Mouse (Mus musculus) C2C12 (cell line): ENCODE measurements at regions not wholly inside any gene's neighbourhood (a gene's known extent, or its start where the extent isn't known, plus 50 kb on each side); places are given as distances from the start of the nearest gene placed in this dataset.

Experiments used
- H3K27me3 ChIP-seq: one replicate; pipeline ENCODE4 v1.6.1; 2011; ENCODE audit not compliant: control insufficient read depth, insufficient read depth, insufficient read length
- H3K36me3 ChIP-seq: one replicate; pipeline ENCODE4 v1.6.1; 2011; ENCODE audit not compliant: control insufficient read depth, insufficient read depth
- H3K4me3 ChIP-seq: one replicate; pipeline ENCODE4 v1.5.1; 2011; ENCODE audit warnings: mild to moderate bottlenecking, control low read depth; ENCODE audit not compliant: poor library complexity, insufficient read depth, severe bottlenecking
- H3K79me2 ChIP-seq: one replicate; pipeline ENCODE4 v1.6.1; 2011; ENCODE audit not compliant: control insufficient read depth, insufficient read depth
- H3K79me3 ChIP-seq: one replicate; pipeline ENCODE4 v1.6.1; 2011; ENCODE audit warnings: low read depth, control low read depth
- H3ac ChIP-seq: one replicate; pipeline ENCODE3; 2011; ENCODE audit warnings: low read depth; ENCODE audit not compliant: control insufficient read depth, insufficient read length
- CEBPB ChIP-seq: IDR thresholded peaks from one replicate; pipeline ENCODE4 v1.6.1; 2011; ENCODE audit warnings: low read depth, mild to moderate bottlenecking, control low read depth, moderate library complexity
- CTCF ChIP-seq: IDR thresholded peaks from one replicate; pipeline ENCODE4 v1.5.1; 2011; ENCODE audit not compliant: control insufficient read depth, insufficient read depth, insufficient read length
- FOSL1 ChIP-seq: IDR thresholded peaks from one replicate; pipeline ENCODE4 v1.8.0; 2011; ENCODE audit warnings: mild to moderate bottlenecking, low read length; ENCODE audit not compliant: poor library complexity, insufficient read depth, severe bottlenecking
- MAX ChIP-seq: IDR thresholded peaks from one replicate; pipeline ENCODE4 v1.6.1; 2011; ENCODE audit warnings: mild to moderate bottlenecking, control low read depth
- MYOD1 ChIP-seq: IDR thresholded peaks from one replicate; pipeline ENCODE4 v1.6.1; 2011; ENCODE audit warnings: low read depth; ENCODE audit not compliant: control insufficient read depth, insufficient read length
- MYOG ChIP-seq: IDR thresholded peaks from one replicate; pipeline ENCODE4 v1.6.1; 2011; ENCODE audit not compliant: control insufficient read depth, insufficient read length; ENCODE audit errors: extremely low read depth
- USF1 ChIP-seq: IDR thresholded peaks from one replicate; pipeline ENCODE4 v1.6.1; 2011; ENCODE audit warnings: low read depth, mild to moderate bottlenecking, control low read depth, moderate library complexity

DNA sequence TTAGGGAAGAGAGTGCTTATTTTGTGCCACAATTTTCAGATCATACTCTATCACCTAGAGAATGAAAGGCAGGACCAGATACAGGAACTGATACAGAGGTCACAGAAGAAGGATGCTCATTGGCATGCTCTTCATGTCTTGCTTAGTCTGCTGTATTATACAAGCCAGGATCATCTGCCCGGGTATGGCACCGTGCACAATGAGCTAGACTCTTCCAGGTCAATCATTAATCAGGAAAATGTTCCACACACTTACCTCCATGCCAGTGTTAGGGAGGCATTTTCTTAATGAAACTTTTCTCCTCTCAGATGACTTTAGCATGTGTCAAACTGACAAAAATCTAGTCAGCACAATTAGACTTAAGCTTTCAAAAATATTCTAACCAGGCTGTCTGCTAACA lies 502.7 kb upstream of the Adamts5 start:
- TF ChIP-seq CEBPB (no peak), FOSL1 (no peak), MYOD1 (no peak), MYOG (no peak), MAX (no peak), CTCF (no peak), USF1 (no peak)

DNA sequence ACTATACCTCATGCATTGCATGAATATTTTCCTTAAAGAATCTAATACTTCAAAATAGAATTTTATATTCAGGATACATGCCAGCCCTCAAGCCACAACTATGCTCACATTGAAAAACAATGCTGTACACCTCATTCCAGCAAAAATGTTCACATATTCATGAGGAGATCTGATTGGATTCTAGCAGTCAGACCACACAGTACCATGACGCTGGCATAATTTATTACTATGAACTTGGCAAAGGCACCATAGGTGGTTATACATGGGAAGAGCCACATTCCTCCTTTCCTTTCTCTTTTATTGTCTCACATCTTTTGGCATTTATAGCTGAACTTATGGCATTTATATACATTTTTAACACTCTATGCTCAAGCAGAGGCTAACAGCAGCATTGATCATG lies 499.8 kb upstream of the Adamts5 start:
- H3K27me3 ChIP-seq, result no peaks in the 10 kb centered on the region
- no peak overlapping the region for H3ac ChIP-seq
- H3K79me2 ChIP-seq, result no peaks in the 10 kb centered on the region
- H3K36me3 ChIP-seq, result no peaks in the 10 kb centered on the region
- H3K79me3 ChIP-seq, result no peaks in the 10 kb centered on the region
- TF ChIP-seq MYOD1 (no peak), MAX (no peak), MYOG (no peak), CTCF (no peak), FOSL1 (no peak), USF1 (no peak), CEBPB (no peak)
- no peak overlapping the region for H3K4me3 ChIP-seq

More for the DNA sequence above, 502.7 kb upstream of the Adamts5 start:
- Histone ChIP-seq H3K79me3 (no peaks in the 10 kb centered on the region), H3K27me3 (no peaks in the 10 kb centered on the region), H3ac (no peak overlapping the region), H3K4me3 (no peak overlapping the region), H3K79me2 (no peaks in the 10 kb centered on the region), H3K36me3 (no peaks in the 10 kb centered on the region)

DNA sequence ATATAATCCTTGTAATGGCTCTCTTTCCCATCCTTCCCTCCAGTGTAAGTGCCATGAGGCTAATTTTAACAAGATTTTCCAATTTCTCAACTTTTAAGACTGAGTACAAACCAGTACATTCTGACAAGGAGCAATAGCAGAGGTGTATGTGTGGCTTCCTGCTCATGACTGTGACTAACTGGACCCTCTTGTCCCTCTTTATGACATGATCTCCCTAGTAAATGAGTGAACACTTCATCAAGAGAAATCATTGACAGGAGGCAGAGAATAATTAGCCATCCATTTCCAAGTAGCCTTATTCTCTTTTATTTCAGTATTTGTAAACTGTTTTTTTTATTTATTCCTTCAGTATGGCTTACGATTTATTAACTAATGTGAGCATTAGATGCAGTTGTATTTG lies 497.7 kb upstream of the Adamts5 start:
- H3K36me3 ChIP-seq, result no peaks in the 10 kb centered on the region
- no peak for TF ChIP-seq MAX
- no peak for TF ChIP-seq USF1
- no peak for TF ChIP-seq FOSL1

DNA sequence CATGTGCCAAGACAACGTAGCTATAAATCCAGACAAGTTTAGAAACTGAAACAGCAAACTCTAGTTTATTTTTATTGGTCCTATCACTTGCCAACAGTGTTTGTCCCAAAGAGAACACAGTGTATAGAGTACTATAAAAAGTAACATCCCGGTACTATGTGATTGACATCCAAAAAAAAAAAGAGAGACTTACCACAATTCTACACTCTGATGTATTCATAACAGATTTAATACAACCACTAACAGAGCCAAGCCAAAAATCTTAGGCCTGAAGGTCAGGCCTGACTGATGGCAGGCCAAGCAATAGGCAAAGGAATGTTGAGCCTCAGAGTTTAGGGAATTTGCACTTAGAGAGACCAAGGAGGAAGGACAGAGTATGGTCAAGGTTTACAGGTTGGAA lies 495.9 kb upstream of the Adamts5 start:
- Histone ChIP-seq H3K36me3 (no peaks in the 10 kb centered on the region), H3K79me3 (no peaks in the 10 kb centered on the region), H3ac (no peak overlapping the region), H3K27me3 (no peaks in the 10 kb centered on the region), H3K79me2 (no peaks in the 10 kb centered on the region), H3K4me3 (no peak overlapping the region)
- TF ChIP-seq FOSL1, result no peak
- no peak for TF ChIP-seq CEBPB
- TF ChIP-seq MYOD1, result no peak
- TF ChIP-seq CTCF, result no peak
- TF ChIP-seq MAX, result no peak
- TF ChIP-seq MYOG, result no peak
- TF ChIP-seq USF1, result no peak

More for the DNA sequence above, 497.7 kb upstream of the Adamts5 start:
- Histone ChIP-seq H3ac (no peak overlapping the region), H3K27me3 (no peaks in the 10 kb centered on the region), H3K79me2 (no peaks in the 10 kb centered on the region), H3K4me3 (no peak overlapping the region), H3K79me3 (no peaks in the 10 kb centered on the region)

DNA sequence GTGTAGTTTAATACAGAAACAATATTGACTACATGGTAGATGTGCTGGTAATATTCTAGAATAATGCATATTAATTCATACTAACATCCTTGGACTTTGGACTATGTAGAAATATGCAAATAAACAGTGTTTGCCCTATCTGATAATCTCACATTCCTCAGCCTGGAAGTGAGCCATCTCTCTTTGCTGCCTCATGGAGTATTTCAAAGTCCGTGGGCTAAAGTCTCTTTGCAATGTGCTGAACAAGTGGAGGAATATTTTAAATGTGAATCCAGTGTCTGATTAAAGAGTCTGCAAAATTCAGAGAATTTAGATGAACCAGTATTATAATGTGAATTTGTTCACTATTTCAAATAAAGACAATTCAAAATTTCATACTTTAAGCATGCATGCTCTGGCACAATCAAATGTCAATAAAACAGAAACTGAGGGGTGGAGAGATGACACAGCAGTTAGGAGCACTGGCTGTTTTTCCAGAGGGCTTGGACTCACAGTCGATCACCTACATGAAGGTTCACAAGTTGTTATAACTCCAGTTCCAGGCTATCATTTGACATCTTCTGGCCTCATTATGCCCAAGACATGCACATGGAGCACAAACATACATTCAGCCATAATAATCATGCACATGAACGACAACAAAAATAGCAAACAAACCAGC lies 487.6 kb upstream of the Adamts5 start:
- no peak overlapping the region for H3K4me3 ChIP-seq

DNA sequence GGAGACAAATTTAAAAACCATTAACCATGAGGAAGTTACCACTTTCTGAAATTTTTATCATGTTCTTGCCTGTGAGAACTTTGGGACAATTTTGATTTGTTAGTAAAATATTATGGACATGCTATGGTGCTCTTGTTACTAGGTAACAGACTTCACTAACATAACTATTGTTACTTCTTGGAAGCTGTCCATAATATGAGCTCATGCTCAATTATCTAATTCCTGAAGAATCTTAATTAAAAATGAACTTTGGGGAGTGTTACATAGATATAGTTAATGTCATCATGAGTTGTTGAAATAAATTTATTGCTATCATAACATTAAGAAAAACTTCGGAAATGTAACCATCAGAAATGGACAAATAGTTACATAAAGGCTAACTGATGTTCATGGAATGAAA lies 486.5 kb upstream of the Adamts5 start:
- no peaks in the 10 kb centered on the region for H3K79me2 ChIP-seq
- no peak overlapping the region for H3K4me3 ChIP-seq
- no peaks in the 10 kb centered on the region for H3K36me3 ChIP-seq
- no peaks in the 10 kb centered on the region for H3K27me3 ChIP-seq
- H3ac ChIP-seq, result no peak overlapping the region
- TF ChIP-seq USF1, result no peak
- H3K79me3 ChIP-seq, result no peaks in the 10 kb centered on the region

More for the DNA sequence above, 487.6 kb upstream of the Adamts5 start:
- no peak for TF ChIP-seq MAX
- Histone ChIP-seq H3ac (no peak overlapping the region), H3K79me3 (no peaks in the 10 kb centered on the region), H3K79me2 (no peaks in the 10 kb centered on the region), H3K27me3 (no peaks in the 10 kb centered on the region), H3K36me3 (no peaks in the 10 kb centered on the region)
